Mouse (Mus musculus): Measurements from ENCODE around the gene Ptch2.

DNA sequence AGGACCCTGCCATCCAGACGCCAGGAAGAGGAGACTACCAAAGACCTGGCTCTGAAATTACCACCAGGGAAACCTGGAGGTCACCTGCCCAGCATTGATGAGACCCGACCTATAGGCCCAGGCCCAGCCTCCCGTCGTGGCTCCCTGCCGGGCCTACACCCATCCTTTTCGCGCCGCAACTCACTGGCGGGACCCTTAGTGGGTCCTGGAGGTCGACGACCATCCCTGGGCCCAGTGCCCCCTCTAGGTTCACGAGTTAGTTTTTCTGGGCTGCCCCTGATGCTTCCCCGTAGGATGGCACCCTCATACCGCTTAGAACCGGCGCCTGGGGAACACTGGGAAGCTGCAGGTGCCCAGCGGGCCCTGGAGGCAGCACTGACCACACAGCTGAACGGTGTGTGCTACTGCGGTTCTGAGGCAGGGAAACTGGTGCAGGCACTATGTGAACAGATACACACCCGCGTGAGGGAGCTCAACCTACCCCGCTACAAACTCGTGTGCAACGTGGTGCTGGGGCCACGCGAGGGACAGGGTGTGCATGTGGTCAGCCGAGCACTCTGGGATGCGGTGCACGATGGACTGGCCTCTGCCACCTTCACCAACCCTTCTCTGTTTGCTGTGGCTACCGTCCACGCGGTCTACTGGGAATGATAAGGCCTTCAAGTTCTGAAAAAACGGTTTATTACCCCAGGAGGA is 32.3 kb downstream of the Ptch2 start:
- TF ChIP-seq EP300 (IDR thresholded peaks at IDR 0.05; ENCODE audit: insufficient read depth, low read depth, low read length) (no peak), CTCF (IDR thresholded peaks at IDR 0.05; ENCODE audit: low read depth, low read length) (no peak), POLR2A (IDR thresholded peaks at IDR 0.05; ENCODE audit: insufficient read depth, low read length) (no peak)

All from ES-Bruce4 (cell line).